Mouse (Mus musculus): ENCODE data around the gene Sema4g.
A peak's percentile ranks its signal among the peaks of the same experiment; 100 is the strongest.

Sema4g gene

DNA sequence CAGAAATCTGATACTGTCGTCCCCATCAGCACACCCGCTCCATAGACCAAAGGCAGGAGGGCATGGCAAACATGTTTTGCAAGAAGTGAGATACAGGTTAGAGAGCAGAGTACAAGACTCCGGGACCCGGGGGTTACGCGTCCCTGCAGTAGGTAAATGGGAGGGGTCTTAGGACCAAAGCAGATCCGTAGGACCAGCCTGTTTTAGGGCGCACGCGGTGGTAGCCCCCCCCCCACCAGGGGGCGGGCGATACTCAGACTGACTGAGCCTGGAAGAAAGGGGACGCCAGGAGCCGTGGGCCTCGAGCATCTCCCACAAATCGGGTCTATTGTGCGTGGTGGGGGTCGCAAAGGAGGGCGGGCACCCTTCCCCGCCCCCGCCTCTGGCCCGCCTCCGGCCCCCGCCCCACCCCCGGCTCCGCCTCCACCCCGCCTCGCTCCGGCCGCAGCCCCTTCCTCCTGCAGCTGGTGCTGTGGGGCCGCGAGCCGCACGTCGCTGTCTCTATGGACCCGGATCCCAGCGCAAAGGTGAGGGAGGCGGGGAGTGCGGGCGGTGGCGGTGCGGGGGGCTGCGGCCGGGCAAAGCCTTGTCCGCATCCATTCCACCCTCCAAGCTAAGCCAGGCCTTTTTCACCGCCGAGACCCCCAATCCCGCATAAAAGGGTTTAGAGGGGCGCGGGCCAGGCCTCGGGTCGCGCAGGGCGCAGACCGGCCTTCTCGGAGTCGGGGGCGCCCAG lies at the start of gene Sema4g:
Gene Sema4g, plus strand, starts transcription at position 271 of the 736 bp plus-strand sequence.
- peak in 1 of 2 experiments; percentile 9 for DNase-seq

DNA sequence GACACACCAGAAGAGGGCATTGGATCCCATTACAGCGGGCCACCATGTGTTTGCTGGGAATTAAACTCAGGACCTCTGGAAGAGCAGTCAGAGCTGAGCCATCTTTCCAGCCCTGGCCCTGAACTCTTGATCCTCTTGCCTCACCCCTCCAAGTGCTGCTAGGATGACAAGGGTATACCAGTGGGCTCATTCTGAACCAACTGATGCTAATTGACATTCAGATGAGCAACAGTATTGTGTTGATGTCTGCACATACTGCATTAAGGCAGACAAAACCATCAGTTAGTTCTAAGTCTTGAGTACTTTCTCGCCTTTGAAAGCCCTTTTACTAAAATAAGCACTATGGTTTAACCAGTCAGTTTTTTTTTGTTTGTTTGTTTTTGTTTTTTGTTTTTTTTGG lies 29.3 kb upstream of the Sema4g start:
- DNase-seq = no peak

DNA sequence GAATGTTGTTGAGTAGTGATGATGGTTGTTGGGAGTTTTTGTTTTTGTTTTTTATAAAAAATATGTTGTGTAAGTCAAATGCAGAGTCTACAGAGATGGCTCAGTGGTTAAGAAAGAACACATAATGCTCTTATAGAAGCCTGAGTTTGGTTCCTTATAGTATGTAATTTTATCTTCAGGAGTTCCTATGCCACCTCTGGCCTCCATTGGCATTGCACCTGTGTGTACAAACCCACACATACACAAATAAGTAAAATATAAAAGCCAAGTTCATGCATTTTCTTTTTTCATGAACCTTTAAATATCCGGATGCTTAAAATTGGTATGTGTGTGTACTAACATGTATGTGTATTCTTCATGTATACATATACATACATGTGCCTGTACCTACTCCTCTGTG lies 22.9 kb upstream of the Sema4g start:
- no peak for DNase-seq

DNA sequence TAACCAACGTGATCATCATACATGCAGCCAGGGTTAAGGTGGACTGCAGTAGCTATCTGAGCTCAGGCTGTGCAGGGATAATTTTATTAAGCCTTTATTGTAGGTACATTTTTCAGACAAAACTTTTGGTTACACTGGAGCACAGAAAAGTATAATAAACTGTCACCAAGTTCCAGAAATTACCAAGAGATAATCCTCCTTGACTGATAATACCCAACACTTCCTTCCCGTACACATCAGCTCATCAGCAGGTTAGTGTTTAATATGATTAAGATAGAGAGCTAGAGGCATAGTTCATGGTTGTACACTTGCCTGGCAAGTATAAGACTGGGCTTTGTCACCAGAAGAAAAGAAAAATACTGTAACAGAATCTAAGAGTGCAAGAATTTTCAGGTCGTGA lies 20.6 kb upstream of the Sema4g start:
- DNase-seq = no peak

DNA sequence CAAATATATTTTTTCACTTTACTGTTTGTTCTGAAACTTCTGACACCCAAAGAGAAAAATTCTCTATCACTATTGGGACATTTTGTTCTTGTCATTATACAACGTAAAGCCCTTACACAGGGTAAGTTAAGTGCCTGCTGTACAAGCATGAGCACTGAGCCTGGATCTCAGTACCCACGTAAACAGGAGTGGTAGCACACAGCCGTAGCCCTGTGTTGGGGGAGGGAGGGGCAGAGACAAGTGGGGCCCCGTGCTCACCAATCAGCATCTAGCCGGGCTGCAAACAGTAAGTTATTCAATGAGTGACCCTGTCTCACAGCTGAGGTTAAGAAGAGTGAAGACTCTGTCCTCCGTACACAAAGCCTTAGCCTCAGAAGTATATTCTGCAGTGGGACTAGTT lies 12.3 kb upstream of the Sema4g start:
- DNase-seq = no peak

DNA sequence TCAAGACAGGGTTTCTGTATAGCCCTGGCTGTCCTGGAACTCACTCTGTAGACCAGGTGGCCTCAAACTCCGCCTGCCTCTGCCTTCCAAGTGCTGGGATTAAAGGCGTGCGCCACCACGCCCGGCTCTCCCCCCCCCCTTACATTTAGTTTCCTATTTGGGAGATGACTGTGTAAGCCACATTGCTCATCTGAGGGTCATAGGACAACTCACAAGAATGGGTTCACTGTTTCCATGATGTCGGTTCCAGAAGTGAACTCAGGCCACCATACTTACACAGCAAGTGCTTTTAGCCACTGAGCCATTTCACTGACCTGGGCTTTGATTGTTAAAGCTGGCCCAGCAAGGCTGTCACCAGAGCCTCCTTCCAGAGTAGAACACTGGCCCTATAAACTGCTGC lies 11.8 kb upstream of the Sema4g start:
- DNase-seq = no peak

DNA sequence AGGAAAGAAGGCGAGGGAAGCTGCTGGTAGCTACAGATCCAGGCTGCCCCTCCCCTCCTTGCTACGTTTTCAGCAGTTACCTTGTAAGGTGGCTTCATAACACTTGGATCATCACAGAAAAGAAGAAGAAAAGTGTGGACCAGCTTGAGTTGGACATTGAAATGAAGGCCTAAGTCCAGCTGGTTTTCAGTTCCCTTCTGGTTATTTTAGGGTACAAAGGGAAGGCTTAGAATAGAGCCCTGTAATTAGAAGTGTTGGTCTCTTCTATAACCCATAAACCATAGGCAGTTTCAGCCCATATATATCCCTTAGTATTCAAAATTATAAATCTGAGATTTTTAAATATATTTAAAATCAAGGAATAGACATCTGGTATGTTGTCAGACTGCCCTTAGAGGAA lies 8.1 kb upstream of the Sema4g start:
- DNase-seq = no peak

DNA sequence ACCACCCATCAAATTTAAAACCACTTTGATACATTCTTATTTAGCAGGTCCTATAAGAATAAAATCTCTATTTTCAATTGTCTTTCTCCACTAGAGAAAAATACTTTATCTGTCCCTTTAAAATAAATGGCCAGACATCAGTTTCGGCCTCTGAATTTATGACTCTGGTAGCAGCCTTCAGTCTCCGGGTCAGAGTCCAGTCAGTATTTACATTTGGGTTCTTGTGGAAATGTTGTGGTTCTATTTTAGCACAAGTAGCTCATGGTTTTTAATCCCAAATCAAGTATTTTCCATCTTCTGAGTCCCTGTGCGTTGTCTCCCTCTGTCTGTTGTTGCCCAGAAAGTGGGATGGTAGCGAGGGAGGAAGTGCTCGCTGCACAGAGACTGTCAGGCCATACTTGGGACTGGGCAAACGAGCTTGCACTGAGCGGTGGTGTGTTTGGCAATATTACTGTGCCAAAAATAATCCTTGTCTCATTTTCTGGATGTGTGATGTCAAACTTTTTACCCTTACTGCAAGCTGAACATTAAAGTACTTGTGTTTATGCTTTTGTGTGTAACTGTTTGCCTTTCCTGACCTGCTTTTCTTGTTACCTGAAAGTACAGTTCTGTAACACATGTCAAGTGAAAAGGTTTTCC lies 6.3 kb upstream of the Sema4g start:
- DNase-seq = no peak

DNA sequence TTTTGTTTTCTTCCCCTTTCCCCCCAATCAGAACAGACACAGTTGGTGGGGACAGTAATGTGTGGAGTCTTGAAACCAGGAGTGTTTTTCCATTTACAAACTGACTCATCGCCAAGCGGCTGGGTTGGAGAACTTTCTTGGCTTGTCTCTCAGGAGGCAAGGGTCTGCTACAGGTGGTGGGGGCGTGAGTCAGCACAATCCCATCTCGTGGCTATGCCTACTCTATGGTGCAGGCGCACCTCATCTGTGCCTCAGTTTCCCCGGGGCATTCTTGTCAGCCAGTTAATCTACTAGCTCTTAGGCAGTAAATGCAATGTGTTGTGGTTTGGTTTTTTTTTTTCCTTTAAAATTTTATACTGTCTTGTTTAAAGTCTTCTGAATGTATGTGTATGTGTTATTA lies 5.5 kb upstream of the Sema4g start:
- no peak for DNase-seq

DNA sequence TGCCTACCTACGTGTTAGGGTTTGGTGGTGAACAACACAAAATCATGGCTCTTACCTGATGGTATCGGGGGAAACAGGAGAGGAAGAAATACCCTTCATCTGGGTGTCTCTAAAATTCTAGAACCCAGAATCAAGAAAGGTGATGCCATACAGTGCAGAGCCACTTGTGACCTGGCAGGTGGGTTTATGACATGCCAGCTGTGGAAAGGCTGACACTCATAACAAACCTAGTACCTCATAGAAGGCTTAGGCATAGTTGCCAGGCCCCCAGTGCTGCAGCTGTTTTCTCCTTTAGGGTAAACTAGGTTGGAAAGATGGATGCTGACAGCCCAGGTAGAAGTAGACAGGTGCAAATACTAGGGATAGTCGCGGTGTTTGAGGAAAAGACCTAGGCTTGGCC lies 4.5 kb upstream of the Sema4g start:
- no peak for DNase-seq

DNA sequence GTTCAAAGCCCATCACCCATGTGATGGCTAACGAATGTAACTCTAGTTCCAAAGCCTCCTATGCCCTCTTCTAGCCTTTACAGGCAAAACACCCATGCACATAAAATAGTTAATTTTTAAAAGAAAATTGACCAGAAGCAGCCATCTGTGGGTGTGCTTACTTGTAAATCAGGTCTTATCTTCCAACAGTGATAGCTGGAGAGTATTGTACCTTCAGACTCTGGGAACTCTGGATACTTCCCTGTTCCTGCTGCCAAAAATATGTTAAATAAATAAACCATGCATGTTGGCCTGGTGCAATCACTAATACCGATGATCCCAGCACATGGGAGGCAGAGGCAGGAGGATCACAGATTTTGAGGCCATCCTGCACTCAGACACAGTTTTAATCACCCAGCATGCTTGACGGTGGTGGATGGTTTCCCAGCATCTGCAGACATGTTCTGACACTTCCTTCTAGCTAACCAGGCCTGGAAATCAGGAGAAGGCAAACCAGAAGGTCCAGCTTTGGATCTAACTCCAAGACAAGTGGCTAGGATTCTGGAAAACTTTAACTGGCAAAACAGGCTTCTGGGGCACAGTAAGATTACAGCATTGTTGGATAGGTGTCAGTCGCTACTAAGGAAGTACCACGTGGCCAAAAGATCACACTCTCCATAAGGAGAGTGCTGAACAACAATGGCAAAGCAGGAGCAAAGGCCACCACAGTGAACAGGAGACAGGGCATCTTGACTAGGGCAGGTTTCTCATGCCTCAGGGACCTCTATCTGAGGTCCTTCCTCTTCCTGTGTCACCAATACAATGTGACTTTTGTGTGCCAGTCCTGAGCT lies 3.5 kb upstream of the Sema4g start:
- DNase-seq = no peak

DNA sequence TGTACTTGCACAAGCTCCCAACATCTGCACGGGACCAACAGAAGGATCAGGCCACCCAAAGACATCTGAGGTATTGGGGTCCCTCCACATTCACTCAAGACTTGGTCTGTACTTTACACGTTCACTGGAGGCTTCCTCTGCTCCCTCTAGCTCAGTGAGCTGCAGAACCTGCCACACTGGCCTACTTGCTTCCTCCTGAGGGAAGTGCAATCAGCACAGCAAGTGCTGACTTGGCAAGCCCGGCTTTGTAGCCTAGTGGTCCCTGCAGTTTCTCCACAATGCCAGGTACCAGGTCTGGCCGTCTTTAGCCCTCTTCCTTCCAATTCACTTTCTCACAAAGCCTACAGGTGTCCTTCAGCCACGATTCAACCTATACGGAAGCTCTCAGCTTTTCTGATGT lies 1.9 kb upstream of the Sema4g start:
- DNase-seq = no peak

DNA sequence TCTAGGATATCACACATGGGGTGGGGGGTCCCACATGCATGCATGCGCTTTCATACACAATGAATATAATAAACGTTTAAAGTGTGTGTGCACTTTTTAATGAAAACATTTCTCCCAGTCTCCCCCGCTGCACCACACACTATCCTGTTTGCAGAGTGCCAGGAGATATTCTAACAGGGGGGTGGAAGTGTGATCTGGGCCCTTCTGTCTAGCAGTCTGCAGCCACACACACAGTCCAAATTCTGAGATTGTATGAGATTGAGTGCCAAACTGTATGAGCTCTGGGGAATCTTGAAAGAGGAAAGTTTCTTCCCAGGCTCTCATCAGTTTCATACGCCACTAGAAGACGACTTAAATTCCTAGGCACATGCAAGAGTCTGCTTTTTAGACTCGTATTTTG lies 1.1 kb upstream of the Sema4g start:
- DNase-seq = no peak

DNA sequence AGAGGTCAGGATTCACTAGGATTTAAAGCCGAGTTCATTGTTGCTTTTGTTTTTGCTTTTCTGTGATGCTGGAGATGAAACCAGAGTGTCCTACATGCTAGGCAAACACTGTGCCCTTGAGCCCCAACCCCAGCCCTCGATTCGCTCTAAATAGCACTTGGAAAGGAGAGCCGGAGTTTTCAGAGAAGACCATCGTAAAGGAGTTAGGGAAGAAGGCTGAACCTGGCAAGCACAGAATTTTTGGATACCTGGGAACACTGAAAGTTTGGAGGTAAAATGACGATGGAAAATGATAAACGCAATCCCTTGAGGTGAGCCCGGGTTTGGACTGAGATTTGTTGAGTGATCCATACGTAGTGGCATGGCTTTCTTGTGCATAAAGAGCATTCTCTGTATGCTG lies 580 bp upstream of the Sema4g start:
- no peak for DNase-seq

DNA sequence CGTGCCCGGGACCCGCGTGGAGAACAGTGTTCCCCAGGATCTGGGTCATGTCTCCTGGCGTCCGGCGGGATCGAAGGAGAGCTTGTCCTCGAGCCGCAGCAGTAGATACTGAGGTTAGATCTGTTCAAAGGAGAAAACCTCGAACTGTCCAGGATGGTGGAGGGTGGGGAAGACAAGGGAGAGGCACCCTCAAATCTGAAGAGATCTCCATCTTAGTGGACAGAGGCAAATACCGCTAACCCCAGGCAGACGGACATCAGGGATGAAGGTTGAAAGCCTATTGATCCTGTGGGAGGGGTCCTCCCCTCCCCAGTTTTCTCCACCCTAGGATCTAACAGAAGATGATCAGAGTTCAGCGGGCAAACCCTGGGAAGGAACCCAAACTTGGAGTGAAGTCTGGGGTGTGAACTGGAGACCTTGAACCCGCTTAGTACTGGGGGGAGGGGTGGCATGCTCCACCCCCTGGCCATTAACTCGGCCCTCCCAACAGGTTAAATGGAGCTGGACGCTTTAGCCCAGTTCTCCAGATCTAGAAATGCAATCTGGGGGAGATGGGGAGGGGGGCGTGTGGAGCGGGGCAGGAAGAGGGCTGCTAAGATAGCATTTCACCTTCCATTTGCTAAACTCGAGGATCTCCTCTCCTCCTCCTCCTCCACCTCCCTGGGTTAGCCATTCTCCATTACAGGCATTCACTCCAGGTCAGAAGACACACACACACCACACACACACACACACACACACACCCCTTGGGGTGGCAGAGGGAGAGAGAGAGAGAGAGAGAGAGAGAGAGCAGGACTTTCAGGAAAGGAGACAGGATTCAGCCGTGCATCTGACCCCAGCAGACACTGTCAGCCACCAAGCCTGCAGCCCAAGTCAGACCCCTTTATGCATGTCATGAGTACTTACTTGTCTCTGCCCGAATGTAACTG lies 930 bp downstream of the Sema4g start:
- no peak for DNase-seq

DNA sequence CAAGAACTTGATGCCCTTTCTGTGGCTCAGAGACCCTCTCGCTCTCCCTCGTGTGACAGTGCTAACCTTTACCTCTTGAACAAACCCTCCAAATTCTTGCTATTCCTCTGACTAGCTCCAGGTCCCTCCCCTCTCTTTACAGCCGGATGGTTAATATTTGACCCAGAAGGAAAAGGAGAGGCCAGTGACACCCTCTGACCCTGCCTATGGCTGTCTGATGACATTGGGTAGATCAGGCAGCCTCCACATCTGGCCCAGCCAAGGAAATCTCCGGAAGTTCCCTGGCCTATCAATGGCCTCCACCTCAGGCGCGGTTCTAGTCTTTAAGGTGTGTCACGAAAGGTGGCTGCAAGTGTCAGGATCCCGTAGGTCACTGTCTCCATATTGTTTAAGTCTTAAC lies 2.1 kb downstream of the Sema4g start:
- DNase-seq = no peak

DNA sequence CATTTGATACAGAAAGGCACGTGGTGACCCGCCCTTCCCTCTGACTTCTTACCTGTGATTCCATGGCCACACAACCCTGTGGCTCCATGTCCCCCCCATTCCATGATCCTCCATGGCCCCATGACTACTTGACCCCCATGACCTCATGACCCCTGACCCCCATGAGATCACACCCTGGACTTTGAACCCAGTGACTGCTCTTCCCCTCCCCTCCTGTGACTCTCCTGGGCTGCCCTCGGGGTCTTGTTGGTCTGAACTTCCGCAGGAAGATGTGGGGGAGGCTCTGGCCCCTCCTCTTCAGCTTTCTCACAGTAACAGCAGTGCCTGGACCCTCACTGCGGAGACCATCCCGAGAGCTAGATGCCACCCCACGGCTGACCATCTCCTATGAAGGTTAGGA lies 3.3 kb downstream of the Sema4g start:
- DNase-seq = no peak

DNA sequence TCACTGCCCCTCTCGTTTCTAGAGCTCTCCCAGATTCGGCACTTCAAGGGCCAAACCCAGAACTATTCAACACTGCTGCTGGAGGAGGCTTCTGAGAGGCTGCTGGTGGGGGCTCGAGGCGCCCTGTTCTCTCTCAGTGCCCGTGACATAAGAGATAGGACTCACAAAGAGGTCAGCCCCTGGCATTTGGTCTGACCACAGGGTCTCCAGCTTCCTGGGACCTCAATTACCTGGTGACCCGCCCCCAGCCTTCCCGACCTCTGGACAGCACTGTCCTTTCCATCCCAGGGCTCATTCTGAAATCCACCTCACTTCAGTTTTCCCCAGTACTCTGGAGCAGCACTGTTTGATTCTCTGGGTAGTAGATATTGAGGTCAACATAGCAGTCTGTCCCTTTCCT lies 3.8 kb downstream of the Sema4g start:
- DNase-seq = no peak

DNA sequence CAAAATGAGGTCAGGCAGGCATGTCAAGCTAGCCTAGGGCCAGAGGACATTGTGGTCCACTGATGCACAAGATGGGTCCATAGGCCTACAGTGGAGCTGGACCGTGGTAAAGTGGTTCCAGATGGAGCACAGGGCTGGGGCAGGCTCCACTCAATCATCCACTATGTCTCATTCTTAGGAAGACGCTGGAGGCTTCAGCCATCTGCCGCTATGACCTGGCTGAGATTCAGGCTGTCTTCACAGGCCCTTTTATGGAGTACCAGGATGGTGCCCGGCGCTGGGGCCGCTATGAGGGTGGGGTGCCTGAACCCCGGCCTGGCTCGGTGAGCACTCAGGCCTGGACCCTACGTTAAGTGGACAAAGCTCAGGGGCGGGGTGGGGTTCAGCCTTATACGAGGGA lies 8.9 kb downstream of the Sema4g start:
- DNase-seq = no peak

DNA sequence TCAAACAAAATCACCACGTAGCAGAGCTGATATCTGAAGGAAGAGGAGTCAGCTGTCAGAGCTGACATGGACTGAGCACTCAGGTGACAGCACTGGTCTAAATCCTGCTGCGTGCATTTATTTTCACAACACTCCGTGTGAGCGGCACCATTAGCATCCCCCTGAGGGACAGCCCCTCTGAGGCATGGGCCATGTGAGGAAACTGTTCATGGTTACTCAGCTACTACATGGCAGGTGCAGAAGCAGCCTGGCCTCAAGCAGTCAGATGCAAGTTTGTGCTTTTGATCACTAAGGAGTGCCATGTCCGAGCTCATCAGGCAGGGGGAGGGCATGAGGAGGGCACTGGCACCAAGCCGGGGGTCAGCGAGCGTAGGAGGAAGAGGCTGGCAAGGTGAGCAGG lies 10.7 kb downstream of the Sema4g start:
- no peak for DNase-seq

DNA sequence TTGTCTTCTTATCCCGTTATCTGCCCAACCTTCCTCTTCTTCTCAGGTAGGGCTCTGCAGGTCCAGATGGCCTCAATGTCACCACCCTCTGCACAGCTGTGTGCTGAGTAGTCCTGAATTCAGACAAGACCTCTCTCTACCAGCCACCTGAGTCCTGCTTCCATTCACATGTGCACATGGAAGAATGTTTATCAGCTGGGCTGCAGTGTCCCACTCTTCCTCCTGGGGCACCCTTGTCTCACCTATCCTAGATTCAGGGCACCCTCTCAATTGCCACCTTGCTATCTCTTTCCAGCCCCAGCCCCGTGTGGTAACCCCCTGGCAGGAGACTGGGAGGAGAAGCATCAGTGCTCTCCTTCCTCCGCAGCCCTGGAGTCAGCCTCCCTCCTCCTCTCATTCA lies 13.4 kb downstream of the Sema4g start:
- DNase-seq = no peak

DNA sequence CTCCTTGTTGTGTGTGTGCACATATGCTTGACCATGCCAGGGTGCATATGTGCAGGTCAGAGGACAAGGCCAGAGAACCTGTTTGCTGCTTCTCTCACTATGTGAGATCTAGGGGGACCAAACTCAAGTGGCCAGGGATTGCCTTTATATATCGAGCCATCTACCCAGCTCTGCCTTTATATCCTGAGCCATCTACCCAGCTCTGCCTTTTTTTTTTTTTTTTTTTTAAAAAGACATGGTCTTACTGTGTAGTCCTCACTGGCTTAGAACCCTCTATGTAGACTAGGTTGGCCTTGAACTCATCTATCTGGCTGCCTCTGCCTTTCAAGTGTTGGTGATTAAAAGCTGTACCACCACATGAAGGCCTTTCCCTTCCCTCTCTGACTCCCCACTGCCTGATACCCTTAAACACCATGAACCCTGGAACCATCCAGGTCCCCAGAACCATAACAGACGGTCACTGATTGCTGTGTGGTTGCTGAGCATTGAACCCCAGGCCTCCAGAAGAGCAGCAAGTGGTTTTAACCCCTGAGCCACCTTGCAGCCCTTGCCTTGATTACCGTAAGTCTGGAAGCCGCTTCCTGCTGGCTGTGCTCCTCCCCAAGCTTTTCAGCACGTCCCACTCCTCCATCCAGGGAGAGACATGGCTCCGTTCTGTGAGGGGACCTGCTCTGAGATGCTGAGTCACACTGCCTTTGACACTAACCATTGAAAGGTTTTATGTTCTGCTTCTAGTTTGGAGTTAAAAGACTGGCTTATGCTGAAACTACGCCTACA lies 15.0 kb downstream of the Sema4g start:
- DNase-seq = no peak
